Mouse (Mus musculus) mesoderm, embryonic 11.5 days (tissue): ENCODE measurements around the gene Rapgef3.

ENCODE experiments used
- DNase-seq: peaks from one replicate; pipeline ENCODE4 v3.0.0-alpha.2; 2012; ENCODE audit warnings: low read depth, low spot score

Gene Rapgef3

DNA sequence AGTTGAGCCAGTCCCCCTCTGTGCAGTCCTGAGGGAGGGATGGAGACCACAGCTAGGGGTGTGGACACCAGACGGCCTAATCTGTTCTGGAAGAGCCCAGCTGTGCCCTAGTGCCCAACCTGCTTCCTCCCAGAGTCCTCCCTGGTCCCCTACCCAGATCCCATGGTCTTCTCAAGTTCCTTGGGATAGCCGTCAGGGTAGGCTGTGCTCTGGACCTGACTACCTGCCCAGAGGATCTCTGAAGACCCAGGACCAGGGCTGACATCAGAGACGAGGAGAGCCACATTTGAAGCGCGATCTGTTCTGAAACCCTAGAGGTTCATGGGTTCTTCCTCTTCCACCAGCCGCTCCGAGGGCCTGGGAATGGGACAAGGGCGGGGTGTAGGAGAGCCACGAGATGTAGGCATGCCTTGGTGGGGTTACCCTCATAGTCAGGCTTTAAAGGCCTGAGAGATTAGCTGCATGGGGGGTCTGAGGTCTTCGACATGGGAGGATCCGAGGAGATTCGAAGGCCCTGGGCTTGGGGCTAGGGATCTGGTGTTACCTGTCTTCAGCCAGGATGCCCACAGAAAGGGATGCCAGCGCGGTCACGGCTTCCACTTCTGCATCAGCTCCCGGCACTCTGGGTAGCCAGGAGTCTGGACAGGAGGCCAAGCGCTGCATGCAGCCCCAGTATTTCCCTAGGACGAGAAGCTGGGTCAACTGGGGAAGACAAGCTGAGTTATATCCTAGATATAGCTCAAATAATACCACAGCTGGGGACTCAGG lies 25.8 kb upstream of the Rapgef3 start:
- DNase-seq, result no peak

DNA sequence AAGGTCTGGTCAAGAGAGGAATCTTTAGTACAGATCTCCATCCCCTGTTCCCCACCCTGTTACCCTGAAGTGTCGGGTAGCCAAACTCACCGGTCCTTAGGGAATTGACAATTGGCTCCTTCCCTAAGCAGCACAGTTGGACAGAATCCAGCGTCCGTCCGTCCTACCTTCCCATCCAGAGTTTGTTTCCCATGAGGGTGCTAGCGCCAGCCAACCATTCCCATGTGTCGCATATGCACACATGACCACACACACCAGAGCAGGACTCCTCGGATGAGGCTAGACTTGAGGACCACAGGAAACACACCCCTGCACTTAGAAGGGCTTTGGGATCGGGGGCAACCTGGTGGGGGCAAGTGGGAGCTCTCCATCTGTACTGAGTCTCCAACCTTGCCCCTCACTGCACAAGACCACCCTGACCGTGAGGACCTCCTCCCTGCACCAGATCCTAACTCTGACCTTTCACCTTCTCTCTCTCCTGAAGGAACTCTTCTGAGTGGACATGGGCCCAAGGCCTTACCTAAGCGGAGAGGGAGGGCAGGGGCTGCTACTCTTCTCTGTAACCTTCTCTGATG lies 23.4 kb upstream of the Rapgef3 start:
- DNase-seq, result no peak

DNA sequence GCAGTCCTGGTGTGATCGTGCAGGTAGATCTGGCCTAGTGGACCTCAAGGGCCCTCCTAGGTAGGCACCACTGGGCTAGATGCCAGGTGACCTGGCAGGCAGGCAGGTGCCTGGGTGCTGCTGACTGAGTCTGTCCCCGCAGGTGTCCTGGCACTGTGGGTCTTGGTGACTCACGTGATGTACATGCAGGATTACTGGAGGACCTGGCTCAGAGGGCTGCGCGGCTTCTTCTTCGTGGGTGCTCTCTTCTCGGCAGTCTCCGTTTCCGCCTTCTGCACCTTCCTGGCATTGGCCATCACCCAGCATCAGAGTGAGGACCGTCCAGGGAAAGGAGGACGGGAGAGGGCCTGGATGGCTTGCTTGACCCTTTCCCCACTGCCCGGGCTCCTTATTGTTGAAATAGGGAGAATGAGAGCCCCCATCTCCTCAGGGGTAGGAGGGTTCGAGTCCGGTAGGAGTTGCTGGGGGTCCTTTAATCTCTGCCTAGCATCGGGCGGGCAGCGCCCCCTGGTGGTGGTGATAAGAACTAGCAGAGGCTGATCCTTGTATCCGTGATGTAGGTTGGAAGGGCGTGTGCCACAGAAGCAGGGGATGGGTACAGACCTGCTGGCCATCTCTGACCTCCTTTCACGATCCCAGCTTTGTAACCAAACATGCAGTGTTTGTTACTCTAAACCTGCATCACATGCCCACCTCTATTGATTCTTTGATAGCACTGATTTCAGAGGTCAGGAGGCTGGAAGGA lies 22.2 kb upstream of the Rapgef3 start:
- peak; percentile 74 for DNase-seq

DNA sequence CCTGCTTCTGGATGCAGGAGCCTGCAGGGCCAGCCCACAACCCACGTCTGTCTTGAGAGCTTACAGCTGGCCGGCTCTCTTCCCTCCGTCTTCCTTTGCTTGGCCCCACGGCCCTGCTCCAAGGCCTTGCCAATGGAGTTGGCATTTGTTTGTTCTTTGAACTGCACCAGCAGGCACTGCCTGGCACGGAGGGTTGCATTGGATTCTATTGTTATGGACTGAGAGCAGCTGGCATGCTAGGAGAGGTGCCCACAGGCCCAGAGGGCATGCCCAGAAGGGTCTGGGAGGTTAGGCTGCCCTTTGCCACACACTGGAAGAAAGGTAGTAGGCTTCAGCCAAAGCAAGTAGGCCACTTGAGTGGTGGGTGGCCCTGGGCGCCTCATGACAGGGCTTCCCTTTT lies 21.0 kb upstream of the Rapgef3 start:
- no peak for DNase-seq

DNA sequence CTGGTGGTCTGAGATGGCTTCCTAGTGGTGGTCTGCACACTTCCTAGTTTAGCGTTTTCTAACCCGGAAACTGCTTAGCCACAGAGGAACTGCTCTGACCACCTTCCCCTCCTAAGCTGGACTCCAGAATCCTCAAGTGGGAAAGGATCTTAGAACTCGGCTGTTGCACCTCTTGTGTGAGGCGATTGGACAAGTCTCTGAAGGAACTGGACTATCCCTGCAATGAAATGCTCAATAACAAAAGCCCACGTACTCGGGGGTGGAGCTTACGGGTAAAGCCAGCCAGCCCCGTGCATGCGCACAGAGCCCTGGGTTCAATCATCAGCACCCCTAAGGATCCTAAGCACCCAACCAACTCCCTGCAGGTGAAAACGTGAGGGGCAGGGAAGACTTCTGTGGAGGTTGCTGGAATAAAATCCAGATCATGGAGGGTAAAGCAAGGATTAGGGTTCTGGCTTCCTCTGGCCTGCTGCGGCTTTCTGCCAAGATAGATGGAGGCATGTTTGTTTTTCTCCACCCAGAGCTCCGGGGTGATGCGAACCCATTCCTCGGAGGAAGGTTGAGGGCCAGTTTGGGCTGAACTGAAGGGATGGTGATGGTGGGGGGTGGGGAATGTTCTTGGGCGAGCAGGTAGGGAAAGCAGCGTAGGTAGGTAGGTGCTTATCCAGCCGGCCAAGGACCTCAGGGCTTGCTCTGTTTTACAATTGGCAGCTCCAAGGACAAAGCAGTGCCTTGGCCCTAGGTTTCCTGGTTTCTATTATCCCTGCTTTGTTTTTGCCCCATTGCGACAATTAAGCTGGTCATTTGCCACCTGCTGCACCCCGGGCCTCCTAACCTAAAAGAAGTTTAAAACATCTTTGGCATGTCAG lies 20.3 kb upstream of the Rapgef3 start:
- no peak for DNase-seq

DNA sequence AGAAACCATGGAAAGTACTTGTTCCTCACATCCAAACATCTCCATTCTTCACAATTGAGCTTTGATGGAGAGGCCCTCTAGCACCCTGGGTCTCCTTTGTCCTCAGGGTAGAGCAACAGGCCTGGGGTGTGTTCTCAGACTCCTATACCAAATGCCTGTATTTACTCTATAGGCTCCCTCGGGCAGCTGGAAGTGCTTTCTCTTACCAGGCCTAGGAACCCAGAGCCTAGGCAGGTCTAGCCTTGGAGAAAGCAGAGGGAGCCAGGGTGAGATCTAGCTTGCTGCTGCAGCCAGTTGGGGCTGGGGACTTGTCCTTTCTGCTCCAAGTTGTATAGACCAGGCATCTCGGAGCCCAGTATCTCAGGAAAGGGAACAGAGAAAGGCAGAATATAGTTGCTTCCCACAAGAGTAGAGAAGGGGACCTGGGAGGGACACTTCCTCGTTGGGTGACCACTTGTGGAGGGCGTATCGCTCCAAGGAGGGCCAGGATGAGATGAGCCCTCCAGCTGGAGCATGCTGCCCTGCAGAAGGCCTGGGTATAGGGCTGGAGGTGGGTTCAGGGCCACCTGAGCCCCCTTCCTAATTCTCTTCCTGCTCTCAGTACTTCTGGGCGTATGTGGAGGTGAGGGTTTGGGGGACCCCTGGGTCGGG lies 19.5 kb upstream of the Rapgef3 start:
- no peak for DNase-seq

DNA sequence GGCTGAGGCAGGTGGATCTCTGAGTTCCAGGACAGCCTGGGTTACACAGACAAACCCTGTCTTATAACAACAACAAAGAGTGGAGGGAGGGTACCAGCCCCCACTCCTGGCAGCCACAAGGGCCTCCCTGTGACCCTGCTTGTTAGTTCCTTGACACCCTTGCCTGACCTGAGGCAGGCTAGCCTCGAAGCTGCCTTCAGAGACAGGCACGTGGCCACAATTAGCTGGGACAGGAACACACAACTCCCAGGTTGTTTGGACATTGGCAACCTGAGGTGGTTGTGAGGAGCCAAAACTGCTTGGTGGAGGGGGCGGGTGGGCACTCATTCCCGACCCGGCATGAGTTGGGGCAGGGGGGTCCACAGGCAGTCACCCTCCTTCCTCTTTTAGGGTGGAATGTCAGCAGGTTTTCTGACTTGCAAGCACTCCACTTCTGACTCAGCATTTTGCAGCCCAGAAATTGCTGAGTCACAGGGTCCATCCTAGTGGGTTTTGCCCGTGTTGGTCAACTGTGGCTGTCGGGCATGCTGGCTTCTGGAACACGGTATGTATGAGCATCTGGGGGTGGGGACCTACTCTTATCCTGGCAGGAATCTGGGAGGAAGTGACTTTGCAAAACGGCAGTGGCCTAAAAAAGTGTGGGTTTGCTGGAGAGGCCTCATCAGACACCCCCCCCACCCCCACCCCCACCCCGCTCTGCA lies 18.8 kb upstream of the Rapgef3 start:
- DNase-seq, result no peak

DNA sequence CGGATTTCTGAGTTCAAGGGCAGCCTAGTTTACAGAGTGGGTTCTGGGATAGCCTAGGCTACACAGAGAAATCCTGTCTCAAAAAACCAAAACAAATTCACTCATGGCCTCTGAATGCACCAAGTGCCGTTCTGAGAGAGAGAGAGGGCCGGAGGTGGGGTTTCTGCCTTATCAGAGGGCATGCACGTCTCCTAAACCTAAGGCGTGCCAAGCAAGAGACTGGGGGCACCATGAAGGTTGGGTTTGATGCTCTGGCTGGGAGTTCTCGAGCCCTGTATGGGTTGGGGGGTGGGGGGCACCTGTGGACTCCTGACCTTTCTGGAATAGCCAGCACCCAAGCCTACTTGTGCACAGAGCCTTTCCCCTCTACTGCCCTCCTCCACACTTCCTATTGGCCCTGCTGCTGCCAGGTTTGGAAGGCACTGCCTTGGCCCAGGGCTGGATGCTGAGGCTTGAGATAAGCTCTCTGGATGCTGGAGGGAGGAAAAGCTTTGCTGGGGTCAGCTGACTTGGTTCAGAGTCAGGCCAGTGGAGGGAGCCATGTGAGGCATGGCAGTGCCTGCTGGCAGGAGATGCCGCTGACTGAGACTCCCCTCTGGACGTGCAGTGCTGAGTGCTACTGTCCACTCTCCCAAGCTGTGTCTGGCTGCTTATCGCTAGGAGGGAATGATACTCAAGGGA lies 18.1 kb upstream of the Rapgef3 start:
- DNase-seq, result no peak

DNA sequence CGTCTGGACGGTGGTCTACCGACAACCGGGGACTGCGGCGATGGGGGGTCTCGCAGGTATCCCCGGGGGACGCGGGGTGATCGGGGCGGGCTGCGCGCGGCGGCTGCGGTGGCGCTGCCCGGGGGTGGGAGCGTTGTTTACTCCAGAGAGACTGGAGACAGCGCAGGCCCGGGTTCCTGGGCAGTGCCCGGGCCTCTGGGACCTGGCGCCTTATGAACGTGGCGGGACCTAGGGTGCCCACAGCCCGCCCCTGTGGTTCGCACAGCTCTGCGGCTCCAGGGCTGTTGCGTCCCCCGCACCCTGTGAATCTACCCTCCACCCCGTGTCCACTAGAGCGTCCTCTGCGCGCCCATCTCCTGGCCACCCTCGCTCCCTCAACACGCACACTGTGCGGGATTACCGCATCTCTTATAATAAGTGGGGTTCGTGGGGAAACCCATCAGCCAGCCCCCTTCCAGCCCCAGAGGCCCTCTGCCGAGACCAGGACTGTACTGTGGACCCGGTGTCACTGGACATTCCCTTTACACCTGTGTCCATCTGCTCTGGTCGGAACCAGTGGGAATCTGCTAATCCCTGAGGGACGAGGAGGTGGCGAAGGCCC lies 16.9 kb upstream of the Rapgef3 start:
- DNase-seq, result no peak

DNA sequence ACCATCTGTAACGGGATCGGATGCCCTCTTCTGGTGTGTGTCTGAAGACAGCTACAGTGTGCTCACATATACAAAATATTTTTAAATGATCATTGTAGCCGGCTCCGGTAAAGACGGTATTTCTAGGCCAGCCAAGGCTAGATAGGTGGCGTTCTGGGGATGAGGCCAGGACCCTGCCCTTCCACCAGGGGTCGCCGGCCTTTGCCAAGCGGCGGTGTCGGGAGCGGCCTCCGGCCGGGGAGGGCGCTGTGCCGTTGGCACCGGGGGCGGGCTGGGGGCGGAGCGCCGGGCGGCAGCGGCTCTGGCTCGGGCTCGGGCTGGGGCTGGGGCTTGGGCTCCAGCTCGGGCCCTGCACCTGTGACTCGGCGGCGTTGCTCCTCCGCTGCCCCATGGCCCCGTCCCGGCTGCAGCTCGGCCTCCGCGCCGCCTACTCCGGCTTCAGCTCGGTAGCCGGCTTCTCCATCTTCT lies 16.4 kb upstream of the Rapgef3 start:
- DNase-seq, result peak; percentile 89

DNA sequence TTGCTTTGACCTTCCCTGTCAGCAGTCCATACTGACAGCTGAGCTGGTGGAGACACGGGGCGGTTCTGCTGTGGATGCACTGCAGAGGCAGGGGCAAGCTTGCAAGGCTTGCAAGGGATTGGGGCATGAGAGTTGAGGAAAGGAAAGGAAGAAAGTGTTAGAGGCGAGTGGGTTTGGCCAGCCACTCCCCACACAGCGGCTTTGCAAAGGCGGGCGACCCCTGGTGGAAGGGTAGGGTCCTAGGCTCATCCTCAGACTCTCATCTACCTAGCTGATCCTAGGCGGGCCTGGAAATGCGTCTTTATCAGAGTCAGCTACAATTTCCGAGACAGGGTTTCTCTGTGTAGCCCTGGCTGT lies 15.0 kb upstream of the Rapgef3 start:
- DNase-seq, result peak; percentile 76

DNA sequence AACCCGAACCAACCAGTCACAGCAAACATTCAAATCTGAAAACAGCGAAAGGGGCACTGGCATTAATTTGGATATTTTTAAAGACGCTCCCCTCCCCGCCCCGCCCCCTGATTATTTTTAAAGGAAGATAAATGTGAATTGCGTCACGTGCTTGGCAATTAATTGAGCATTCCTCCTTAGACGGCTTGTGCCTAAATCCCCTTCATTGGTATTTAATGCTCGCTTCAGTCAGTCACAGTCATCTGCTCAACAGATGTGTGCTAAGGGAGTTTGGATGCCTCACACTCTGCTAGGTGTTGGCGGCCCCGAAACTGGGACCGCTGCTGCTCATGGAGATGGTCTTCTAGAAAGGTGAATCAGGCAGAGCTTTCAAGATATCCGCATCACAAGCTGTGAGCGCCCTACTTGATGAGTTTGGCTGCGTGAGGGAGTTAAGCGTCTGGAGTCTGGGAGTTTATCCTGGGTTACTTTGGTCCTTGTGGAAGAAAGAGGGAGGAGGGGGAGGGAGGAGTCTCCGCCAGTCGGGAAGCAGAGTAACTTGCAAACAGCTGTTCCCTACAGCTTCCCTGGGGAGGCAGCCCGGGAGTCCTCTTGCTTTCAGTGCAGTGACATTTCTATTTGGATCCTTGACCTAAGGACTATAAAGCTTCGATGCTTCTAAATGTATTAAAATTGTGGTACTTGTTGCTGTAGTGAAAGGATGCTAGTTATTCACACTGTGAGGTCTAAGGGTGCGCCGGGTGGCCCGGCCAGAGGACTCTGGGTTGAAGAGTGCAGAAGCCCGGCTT lies 14.4 kb upstream of the Rapgef3 start:
- DNase-seq, result peak; percentile 74

DNA sequence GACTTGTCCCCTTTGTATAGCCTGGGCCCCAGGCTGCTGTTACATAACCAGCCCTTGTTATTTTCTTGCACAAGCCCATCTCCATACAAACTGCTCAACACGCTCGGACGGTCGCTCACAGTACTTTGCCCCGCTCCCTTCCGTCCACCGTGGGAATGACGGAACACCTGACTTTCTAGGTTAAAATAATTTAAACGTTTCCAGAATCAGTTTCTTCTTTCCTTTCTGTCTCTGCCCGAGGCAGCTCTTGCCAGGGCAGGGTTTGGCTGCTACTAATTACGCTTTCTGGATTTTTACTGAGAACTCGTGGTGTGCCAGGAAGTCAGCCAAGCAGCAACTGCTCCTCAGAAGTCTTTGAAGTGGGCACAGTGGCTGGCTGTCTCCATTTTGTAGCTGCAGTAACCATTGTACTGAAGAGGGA lies 12.8 kb upstream of the Rapgef3 start:
- DNase-seq, result no peak

DNA sequence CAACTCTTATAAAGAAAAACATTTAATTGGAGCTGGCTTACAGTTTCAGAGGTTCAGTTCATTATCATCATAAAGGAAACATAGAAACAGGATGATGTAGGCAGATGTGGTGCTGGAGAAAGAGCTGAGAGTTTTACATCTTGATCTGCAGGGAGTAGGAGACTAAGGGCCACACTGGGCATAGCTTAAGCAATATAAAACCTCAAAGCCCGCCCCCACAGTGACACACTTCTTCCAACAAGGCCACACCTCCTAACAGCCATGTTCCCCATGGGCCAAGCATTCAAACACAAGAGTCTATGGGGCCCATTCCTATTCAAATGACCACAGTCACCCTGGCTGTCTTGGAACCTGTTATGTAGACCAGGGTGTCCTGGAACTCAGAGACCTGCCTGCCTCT lies 11.8 kb upstream of the Rapgef3 start:
- no peak for DNase-seq

DNA sequence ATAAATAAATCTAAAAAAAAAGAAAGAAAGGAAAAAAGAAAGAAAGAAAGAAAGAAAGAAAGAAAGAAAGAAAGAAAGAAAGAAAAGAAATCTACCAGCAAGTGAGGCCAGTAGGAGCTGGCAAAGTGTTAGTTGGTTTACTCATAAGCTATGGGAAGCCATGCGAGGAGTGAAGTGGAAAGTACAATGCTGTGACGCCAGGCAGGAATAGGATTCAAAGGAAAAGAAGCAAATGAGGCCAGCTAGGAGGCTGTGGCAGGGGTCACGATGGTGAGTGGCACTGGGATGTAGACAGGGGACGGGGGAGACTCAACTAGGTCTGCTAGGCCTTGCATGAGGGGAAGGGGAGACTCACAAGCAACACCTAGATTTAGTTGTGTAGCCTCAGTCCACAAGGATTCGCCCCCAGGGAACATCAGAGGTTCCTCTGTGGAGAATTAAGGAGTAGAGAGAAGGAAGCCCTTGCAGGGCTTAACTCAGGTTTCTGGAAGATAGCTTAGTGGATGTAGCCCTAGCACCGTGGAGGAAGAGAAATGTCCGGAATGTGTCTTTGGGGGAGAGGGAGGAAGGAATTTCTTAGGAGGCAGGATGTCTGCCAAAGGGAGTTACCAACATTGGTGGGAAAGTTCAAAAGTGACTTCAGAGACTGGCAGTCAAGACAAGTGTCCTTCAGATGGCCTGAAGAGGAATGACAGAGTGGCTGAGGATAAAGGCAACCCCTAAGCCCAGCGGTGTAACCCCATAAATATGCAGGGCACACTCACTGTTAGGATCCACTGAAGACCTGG lies 10.7 kb upstream of the Rapgef3 start, which contains the start of gene Slc48a1:
TSS of gene Slc48a1 (plus strand) at position 210 of the 788 bp plus-strand sequence.
- DNase-seq, result no peak

DNA sequence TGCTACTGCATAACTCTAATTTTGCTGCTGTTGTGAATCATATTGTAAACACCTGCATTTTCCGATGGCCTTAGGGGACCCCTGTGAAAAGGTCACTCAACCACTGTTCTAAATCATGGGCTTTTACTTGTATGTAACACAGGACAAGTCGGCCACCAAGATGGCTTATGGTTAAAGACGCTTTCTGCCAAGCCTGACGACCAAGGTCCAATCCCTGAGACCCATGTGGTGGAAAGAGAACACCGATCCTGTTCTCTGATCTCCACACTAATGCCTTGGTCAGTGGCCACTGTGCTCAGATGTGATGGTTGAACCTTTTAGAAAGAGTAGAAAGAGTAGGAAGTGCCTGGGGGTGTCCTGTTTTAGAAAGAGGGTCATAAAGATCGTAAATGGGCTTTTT lies 9.1 kb upstream of the Rapgef3 start:
- no peak for DNase-seq

DNA sequence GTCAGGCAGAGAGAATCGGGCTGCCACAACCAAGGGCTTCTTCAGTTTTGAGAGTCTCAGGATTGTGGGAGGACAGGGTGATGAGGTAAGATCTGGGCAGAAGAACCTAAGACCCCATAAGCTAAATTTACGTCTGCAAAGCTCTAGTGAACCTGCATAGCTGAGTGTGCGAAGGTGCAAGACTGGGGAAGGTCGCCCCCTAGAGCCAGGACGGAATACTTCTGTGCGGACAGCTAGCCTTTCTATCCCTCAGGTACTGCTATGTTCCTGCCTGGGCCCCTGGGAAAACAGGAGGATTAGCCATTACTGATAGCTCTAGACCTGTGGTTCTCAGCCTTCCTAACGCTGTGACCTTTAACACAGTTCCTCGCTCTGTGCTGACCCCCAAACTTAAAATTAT lies 8.7 kb upstream of the Rapgef3 start:
- peak; percentile 59 for DNase-seq

DNA sequence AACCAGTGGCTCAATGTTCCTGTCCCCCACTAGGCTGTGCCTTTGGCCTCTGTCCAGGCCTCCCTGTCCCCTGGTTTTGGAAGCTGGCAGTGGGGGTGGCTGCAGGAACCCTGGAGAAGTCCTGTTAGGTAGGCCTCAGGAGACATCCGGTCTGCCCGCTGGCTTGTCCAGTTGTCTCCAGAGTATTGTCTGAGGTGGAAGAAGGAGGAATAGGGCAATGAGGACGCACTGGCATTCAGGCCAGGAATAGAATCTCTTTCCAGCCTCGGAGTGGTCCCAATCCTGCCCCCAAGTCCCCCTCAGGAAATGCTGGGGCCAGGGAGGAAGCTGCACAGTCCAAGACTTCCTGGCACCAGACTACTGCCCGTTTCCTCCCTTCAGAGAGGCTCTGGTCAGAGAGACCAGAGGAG lies 6.2 kb upstream of the Rapgef3 start:
- DNase-seq, result no peak
